Mouse (Mus musculus): ENCODE measurements around the gene Rpl37a. TPM values are rescaled to one million over a fixed set of nuclear protein-coding genes. Genes with fewer than 3 reads are reported as not detected.

The Rpl37a gene
- polyA plus RNA-seq, 1 experiment = 1,055 TPM

- H3K9ac ChIP-seq (ENCODE audit: low read depth, poor library complexity, severe bottlenecking) = peak overlapping the region; percentile 95
- no peaks in the 10 kb centered on the region for H3K27me3 ChIP-seq (ENCODE audit: control insufficient read depth, insufficient read depth, low read length, poor library complexity, severe bottlenecking)
- H3K36me3 ChIP-seq (ENCODE audit: control insufficient read depth, insufficient read depth, low read length, poor library complexity, severe bottlenecking) = peaks cover 44% of the 10 kb centered on the region
- peak overlapping the region; percentile 100 for H3K4me3 ChIP-seq (ENCODE audit: low read depth, low read length)
- no peak for TF ChIP-seq POLR2A (IDR thresholded peaks at IDR 0.05; ENCODE audit: insufficient read depth, low read length)
- TF ChIP-seq CTCF (IDR thresholded peaks at IDR 0.05; ENCODE audit: low read depth, low read length) = no peak
- no peak for TF ChIP-seq EP300 (IDR thresholded peaks at IDR 0.05; ENCODE audit: insufficient read depth, low read depth, low read length)
- H3K27ac ChIP-seq (ENCODE audit: insufficient read depth, low read length) = peak overlapping the region; percentile 78
- peaks cover 2% of the 10 kb centered on the region for H3K4me1 ChIP-seq (ENCODE audit: control insufficient read depth, insufficient read depth, low read length)
- no peaks in the 10 kb centered on the region for H3K9me3 ChIP-seq (replicated peaks; ENCODE audit: control insufficient read depth, insufficient read depth, low read length, poor library complexity, severe bottlenecking)
These were observed 594 bp downstream of the Rpl37a start for GRCm38 (mm10) chr1:72711684-72712083.

GRCm38 (mm10) chr1:72714547-72714946 lies 3.5 kb downstream of the Rpl37a start:
- Histone ChIP-seq H3K4me1 (ENCODE audit: control insufficient read depth, insufficient read depth, low read length) (peaks cover 2% of the 10 kb centered on the region), H3K9me3 (replicated peaks; ENCODE audit: control insufficient read depth, insufficient read depth, low read length, poor library complexity, severe bottlenecking) (no peaks in the 10 kb centered on the region), H3K27me3 (ENCODE audit: control insufficient read depth, insufficient read depth, low read length, poor library complexity, severe bottlenecking) (no peaks in the 10 kb centered on the region), H3K9ac (ENCODE audit: low read depth, poor library complexity, severe bottlenecking) (0 out of 2 replicates have a peak overlapping the region, but pooled peaks have one; percentile 14), H3K27ac (ENCODE audit: insufficient read depth, low read length) (peak overlapping the region; percentile 36; the same call in 1 of the 2 replicates), H3K4me3 (ENCODE audit: low read depth, low read length) (no peak overlapping the region), H3K36me3 (ENCODE audit: control insufficient read depth, insufficient read depth, low read length, poor library complexity, severe bottlenecking) (peaks cover 46% of the 10 kb centered on the region)
- no peak for TF ChIP-seq CTCF (IDR thresholded peaks at IDR 0.05; ENCODE audit: low read depth, low read length)

GRCm38 (mm10) chr1:72715065-72715464 lies 4.0 kb downstream of the Rpl37a start:
- no peak overlapping the region for H3K27ac ChIP-seq (ENCODE audit: insufficient read depth, low read length)
- no peak overlapping the region for H3K9ac ChIP-seq (ENCODE audit: low read depth, poor library complexity, severe bottlenecking)
- H3K36me3 ChIP-seq (ENCODE audit: control insufficient read depth, insufficient read depth, low read length, poor library complexity, severe bottlenecking) = peaks cover 49% of the 10 kb centered on the region
- no peak overlapping the region for H3K4me3 ChIP-seq (ENCODE audit: low read depth, low read length)
- H3K4me1 ChIP-seq (ENCODE audit: control insufficient read depth, insufficient read depth, low read length) = peaks cover 2% of the 10 kb centered on the region
- no peaks in the 10 kb centered on the region for H3K9me3 ChIP-seq (replicated peaks; ENCODE audit: control insufficient read depth, insufficient read depth, low read length, poor library complexity, severe bottlenecking)
- no peaks in the 10 kb centered on the region for H3K27me3 ChIP-seq (ENCODE audit: control insufficient read depth, insufficient read depth, low read length, poor library complexity, severe bottlenecking)
- no peak for TF ChIP-seq CTCF (IDR thresholded peaks at IDR 0.05; ENCODE audit: low read depth, low read length)
- TF ChIP-seq POLR2A (IDR thresholded peaks at IDR 0.05; ENCODE audit: insufficient read depth, low read length) = no peak
- no peak for TF ChIP-seq EP300 (IDR thresholded peaks at IDR 0.05; ENCODE audit: insufficient read depth, low read depth, low read length)

- Histone ChIP-seq H3K9me3 (replicated peaks; ENCODE audit: control insufficient read depth, insufficient read depth, low read length, poor library complexity, severe bottlenecking) (no peaks in the 10 kb centered on the region), H3K4me3 (ENCODE audit: low read depth, low read length) (no peak overlapping the region), H3K9ac (ENCODE audit: low read depth, poor library complexity, severe bottlenecking) (no peak overlapping the region), H3K36me3 (ENCODE audit: control insufficient read depth, insufficient read depth, low read length, poor library complexity, severe bottlenecking) (peaks cover 50% of the 10 kb centered on the region), H3K4me1 (ENCODE audit: control insufficient read depth, insufficient read depth, low read length) (peaks cover 2% of the 10 kb centered on the region), H3K27me3 (ENCODE audit: control insufficient read depth, insufficient read depth, low read length, poor library complexity, severe bottlenecking) (no peaks in the 10 kb centered on the region), H3K27ac (ENCODE audit: insufficient read depth, low read length) (0 out of 2 replicates have a peak overlapping the region, but pooled peaks have one; percentile 36)
- TF ChIP-seq EP300 (IDR thresholded peaks at IDR 0.05; ENCODE audit: insufficient read depth, low read depth, low read length) = no peak
- TF ChIP-seq CTCF (IDR thresholded peaks at IDR 0.05; ENCODE audit: low read depth, low read length) = no peak
- TF ChIP-seq POLR2A (IDR thresholded peaks at IDR 0.05; ENCODE audit: insufficient read depth, low read length) = no peak
These were observed 4.7 kb downstream of the Rpl37a start for GRCm38 (mm10) chr1:72715593-72716361.

GRCm38 (mm10) chr1:72716421-72716820 lies 5.3 kb downstream of the Rpl37a start:
- H3K4me1 ChIP-seq (ENCODE audit: control insufficient read depth, insufficient read depth, low read length) = peaks cover 2% of the 10 kb centered on the region
- 0 out of 2 replicates have a peak overlapping the region, but pooled peaks have one; percentile 36 for H3K27ac ChIP-seq (ENCODE audit: insufficient read depth, low read length)
- H3K9me3 ChIP-seq (replicated peaks; ENCODE audit: control insufficient read depth, insufficient read depth, low read length, poor library complexity, severe bottlenecking) = no peaks in the 10 kb centered on the region
- no peak overlapping the region for H3K9ac ChIP-seq (ENCODE audit: low read depth, poor library complexity, severe bottlenecking)
- H3K27me3 ChIP-seq (ENCODE audit: control insufficient read depth, insufficient read depth, low read length, poor library complexity, severe bottlenecking) = no peaks in the 10 kb centered on the region
- H3K4me3 ChIP-seq (ENCODE audit: low read depth, low read length) = no peak overlapping the region
- no peak for TF ChIP-seq CTCF (IDR thresholded peaks at IDR 0.05; ENCODE audit: low read depth, low read length)
- TF ChIP-seq POLR2A (IDR thresholded peaks at IDR 0.05; ENCODE audit: insufficient read depth, low read length) = no peak
- no peak for TF ChIP-seq EP300 (IDR thresholded peaks at IDR 0.05; ENCODE audit: insufficient read depth, low read depth, low read length)
- H3K36me3 ChIP-seq (ENCODE audit: control insufficient read depth, insufficient read depth, low read length, poor library complexity, severe bottlenecking) = peaks cover 52% of the 10 kb centered on the region

GRCm38 (mm10) chr1:72716926-72717325 lies 5.8 kb downstream of the Rpl37a start:
- no peak overlapping the region for H3K4me3 ChIP-seq (ENCODE audit: low read depth, low read length)
- no peak overlapping the region for H3K27ac ChIP-seq (ENCODE audit: insufficient read depth, low read length)
- H3K9ac ChIP-seq (ENCODE audit: low read depth, poor library complexity, severe bottlenecking) = no peak overlapping the region
- H3K9me3 ChIP-seq (replicated peaks; ENCODE audit: control insufficient read depth, insufficient read depth, low read length, poor library complexity, severe bottlenecking) = no peaks in the 10 kb centered on the region
- TF ChIP-seq EP300 (IDR thresholded peaks at IDR 0.05; ENCODE audit: insufficient read depth, low read depth, low read length) = no peak
- no peak for TF ChIP-seq POLR2A (IDR thresholded peaks at IDR 0.05; ENCODE audit: insufficient read depth, low read length)
- no peak for TF ChIP-seq CTCF (IDR thresholded peaks at IDR 0.05; ENCODE audit: low read depth, low read length)
- no peaks in the 10 kb centered on the region for H3K27me3 ChIP-seq (ENCODE audit: control insufficient read depth, insufficient read depth, low read length, poor library complexity, severe bottlenecking)
- peaks cover 2% of the 10 kb centered on the region for H3K4me1 ChIP-seq (ENCODE audit: control insufficient read depth, insufficient read depth, low read length)
- peaks cover 49% of the 10 kb centered on the region for H3K36me3 ChIP-seq (ENCODE audit: control insufficient read depth, insufficient read depth, low read length, poor library complexity, severe bottlenecking)

Data from ES-Bruce4 (cell line).